In genomic region chr6:65671451-65671850, GRCm38 (mm10) we compare ENCODE assay signal across 8 mouse cellular contexts. TPM values are rescaled to one million over a fixed set of nuclear protein-coding genes. Genes with fewer than 3 reads are reported as not detected.
DNase-seq lines count a peak whose midpoint lies in the region; ATAC-seq lines count a peak whose summit lies in the region.

Gene Ndnf, plus strand, starts transcription at chr6:65671590.

- peak; percentile 87 for ATAC-seq in frontal cortex, adult (ENCODE audit: low TSS enrichment)
- peak; percentile 91 for ATAC-seq in hindbrain, embryonic 11.5 days (ENCODE audit: low FRiP score)

- peak within 1 kb of the TSS; percentile 62 for H3K27ac ChIP-seq in hindbrain, embryonic 11.5 days (ENCODE audit: low read depth, low read length)

- H3K4me1 ChIP-seq in hindbrain, embryonic 11.5 days (replicated peaks; ENCODE audit: control insufficient read depth, insufficient read depth, low read length) = no peaks in the 10 kb centered on the region

- H3K4me3 ChIP-seq in hindbrain, embryonic 11.5 days (ENCODE audit: low read depth, low read length) = peak within 1 kb of the TSS; percentile 78

- peak within 1 kb of the TSS; percentile 77 for H3K9ac ChIP-seq in hindbrain, embryonic 11.5 days (ENCODE audit: low read depth, low read length)

- no peaks in the 10 kb centered on the region for H3K9me3 ChIP-seq in hindbrain, embryonic 11.5 days (ENCODE audit: control insufficient read depth, low read length)

- no peaks in the 10 kb centered on the region for H3K36me3 ChIP-seq in hindbrain, embryonic 11.5 days (ENCODE audit: control insufficient read depth, insufficient read depth, low read length)

- peak; percentile 49 for DNase-seq in ES-CJ7 (ENCODE audit: low read depth, low spot score)
- peak; percentile 15 for DNase-seq in cerebellum, adult 8-10 months
- peak; percentile 86 for DNase-seq in hindbrain, embryonic 11.5 days (ENCODE audit: low spot score)
- peak; percentile 19 to 29 for DNase-seq in layer of hippocampus, postnatal 14 days (ENCODE audit: low spot score in 2 of 2)
- peak; percentile 80 for DNase-seq in lung, postnatal 14 days
- peak; percentile 39 for DNase-seq in ovary, postnatal 14 days (ENCODE audit: low spot score)
- peak; percentile 44 for DNase-seq in thymus, postnatal 25 days

- peak within 1 kb of the TSS; percentile 88 for H3K4me2 ChIP-seq in hindbrain, embryonic 11.5 days (replicated peaks; ENCODE audit: low read depth, low read length)

- WGBS in hindbrain, embryonic 11.5 days = 1% methylated on average over 39 of the region's 45 CpGs

- H3K27me3 ChIP-seq in hindbrain, embryonic 11.5 days (ENCODE audit: control insufficient read depth, insufficient read depth, low read length) = no peaks in the 10 kb centered on the region

RNA-seq across cellular contexts. Expression of gene Ndnf, which starts in this region (rescaled TPM):
- polyA plus RNA-seq in hindbrain, embryonic 11.5 days (2014; fragmentation: Nextera tagmentation; extraction: Ambion mirVana) = 19.3 and 21.7 TPM in 2 replicates
- 10 to 100 TPM; 25.0 to 35.5 TPM for total RNA-seq in layer of hippocampus, postnatal 14 days (2021)

Comparison
In these comparisons a context has a peak if more than half of its experiments do, and no peak if none do; other contexts are left out.
1. Peak in every context shown above with its lines: DNase-seq, ATAC-seq, H3K4me3 ChIP-seq and H3K27ac ChIP-seq.
2. DNase-seq: peak in every context shown above with its lines; median percentile 86 in hindbrain, embryonic 11.5 days; 80 in lung, postnatal 14 days; 49 in ES-CJ7; 44 in thymus, postnatal 25 days; 39 in ovary, postnatal 14 days; 24 in layer of hippocampus, postnatal 14 days; 15 in cerebellum, adult 8-10 months.